Mouse (Mus musculus) CH12F3 (cell line): ENCODE data around the gene BC048671.

Source experiments
- in situ Hi-C: fragments of 300-500 bp; cut with MboI; formaldehyde crosslinking; loops from 2 replicates; pipeline ENCODE4 v1.14.3; 2020; ENCODE audit warnings: low sequenced_read_pairs

Gene BC048671

DNA sequence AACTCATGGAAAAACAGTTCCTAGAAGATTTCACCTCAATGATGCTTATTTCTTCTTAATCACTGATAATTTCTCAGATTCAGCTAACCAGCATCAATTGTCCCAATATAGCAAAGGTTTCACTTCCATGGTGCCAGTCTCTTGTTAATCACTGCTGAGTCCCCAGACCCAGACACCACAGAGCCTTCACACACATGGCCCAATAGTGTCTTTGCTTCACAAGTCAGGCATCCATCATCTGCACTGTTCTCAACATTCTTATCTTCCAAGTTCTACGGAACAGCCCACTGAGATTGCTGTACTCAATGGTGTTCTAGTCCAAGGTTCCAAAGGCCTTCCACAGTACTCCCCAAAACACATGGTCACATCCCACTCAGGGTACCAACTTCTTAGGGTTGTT, at the start of gene BC048671:
TSS of gene BC048671 (plus strand) at position 301 of the 400 bp plus-strand sequence.
- in situ Hi-C loops = no loop called here

GRCm38 (mm10) chr6:90288265-90288664, 12.8 kb upstream of the BC048671 start:
- in situ Hi-C loops = no loop called here

DNA sequence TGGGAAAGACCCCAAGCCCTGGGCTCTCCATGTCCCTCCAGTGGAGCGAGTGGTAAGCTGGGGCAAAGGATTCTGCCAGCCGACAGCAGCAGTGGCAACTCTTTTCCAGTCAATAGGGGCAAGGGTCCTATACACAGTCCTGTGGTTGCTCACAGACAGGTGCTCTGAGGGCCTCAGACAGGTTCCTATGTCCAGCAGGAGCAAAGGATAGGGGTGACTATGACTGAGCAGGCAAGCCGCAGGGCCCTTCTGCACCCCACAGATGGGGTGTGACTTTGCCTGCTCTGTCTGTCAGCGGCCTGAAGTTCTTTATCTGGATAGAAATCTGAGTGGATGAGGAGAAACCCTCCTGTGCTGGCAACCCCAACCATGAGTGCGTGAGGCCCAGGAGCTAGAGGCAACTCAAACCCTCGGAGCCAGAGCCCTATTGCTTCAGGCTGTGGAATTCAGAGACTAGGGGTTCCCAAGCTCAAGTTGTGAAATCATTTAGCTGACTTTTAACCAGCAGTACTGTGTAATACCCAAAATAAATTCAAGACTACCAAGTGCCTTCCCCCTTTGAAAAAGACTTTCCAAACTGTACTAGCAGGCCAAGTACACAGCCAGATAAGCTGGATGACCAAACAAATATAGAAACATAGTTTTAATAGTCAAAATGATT, 5.4 kb downstream of the BC048671 start:
- in situ Hi-C loops = no loop called here

- in situ Hi-C loops = no loop called here
Measured at GRCm38 (mm10) chr6:90308839-90309778, 8.1 kb downstream of the BC048671 start.

DNA sequence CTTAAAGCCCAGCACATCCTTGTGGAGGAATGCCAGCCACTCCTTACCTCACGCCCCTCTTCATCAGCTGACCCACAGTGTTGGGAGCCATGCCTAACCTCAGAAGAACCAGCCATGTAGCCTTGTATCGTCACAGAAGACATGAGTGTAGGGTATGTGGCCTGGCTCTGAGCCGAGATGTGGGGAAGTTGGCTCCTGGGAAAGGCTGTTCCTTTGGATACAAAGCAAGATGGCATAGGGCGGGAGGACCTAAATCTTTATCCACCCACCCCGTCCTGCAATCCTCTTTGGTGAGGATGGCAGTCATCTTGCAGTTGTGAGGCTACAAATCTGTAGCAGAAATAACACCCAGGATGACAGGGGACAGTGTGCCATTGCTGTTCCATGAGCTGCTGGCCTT, 14.9 kb downstream of the BC048671 start:
- in situ Hi-C loops = no loop called here

GRCm38 (mm10) chr6:90317510-90318258, 16.7 kb downstream of the BC048671 start:
- in situ Hi-C loops = no loop called here

DNA sequence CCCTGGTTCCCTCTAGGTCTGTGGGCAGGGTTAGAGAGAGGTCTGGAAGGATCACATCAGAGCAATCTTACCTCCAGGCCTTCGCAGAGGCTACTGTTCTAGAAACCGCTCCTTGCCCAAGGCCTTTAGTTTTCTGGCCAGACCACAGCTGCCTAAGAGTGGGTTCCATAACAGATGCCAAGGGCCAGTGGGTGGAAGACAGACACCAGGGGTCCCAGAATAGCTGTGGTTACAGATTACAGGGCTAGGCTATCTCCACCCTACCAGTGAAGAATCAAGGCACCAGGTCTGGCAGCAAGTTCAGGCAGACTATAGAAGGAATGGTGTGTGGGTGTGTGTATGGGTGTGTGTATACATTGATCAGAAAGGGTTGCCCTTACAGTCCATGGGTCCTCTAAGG, 18.0 kb downstream of the BC048671 start:
- in situ Hi-C loops = no loop called here

GRCm38 (mm10) chr6:90319475-90320191, 18.6 kb downstream of the BC048671 start:
- in situ Hi-C loops = no loop called here

GRCm38 (mm10) chr6:90320429-90320828, 19.4 kb downstream of the BC048671 start:
- in situ Hi-C loops = no loop called here

DNA sequence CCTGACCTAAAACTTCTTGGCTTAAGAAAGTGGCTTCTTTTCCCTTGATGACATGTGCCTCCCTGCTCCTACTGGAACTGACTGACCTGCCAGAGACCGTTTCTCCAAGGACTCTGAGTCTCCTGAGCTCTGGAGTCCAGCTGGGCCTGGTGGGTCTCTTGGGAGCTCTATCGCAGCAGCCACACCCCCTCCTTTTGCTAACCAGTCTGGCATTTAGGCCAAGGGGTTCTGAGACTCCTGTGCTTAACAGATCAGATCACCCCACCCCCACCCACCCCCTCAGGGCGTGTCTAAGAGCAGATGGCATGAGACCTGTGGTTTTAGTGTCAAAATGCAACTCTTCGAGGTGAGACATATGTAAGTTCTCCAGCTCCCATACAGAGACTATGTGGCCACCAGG, 20.8 kb downstream of the BC048671 start:
- in situ Hi-C loops = no loop called here

DNA sequence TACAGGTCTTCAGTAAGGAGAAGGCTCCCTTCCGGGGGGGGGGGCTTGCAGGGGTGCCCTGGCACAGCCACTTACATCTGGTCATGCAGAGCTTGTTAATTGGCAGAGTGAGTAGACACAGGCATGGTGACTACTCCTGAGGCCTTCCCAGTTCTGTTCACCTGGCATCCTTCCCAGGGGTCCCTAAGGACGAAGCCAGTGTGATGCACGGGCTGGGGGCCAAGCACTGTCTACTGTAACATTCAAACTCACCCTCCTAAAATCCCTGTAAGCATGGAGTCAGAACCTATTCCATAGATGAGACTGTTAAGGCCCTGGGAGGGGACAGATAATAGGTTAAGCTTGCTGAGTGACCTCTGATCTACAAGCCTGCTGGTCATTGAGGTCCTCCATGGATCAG, 23.0 kb downstream of the BC048671 start:
- in situ Hi-C loops = no loop called here

DNA sequence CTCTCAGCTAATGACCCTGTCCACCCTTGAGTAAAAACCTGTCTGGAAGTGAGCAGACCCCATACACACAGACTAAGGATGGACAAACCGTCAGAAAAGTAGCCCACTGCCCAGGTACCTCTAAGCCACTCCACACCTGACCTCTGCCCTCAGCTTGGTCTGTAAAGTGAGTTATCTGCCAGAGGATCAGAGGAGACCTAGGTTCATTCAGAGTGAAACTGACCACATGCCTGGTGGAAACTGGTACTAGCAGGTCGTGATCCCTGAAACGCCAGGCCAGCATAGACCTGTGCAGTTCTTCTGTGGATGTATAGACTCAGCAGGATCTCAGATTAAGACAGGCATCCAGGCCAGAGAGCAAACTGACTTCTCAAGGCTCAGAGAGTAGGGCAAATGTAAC, 23.4 kb downstream of the BC048671 start:
- in situ Hi-C loops = no loop called here

GRCm38 (mm10) chr6:90324991-90325390, 24.0 kb downstream of the BC048671 start, which contains the start of gene Chst13:
Chst13 (minus strand) TSS chr6:90325185.
- in situ Hi-C loops = loop anchor here (25.0 kb wide), 1 partner anchor 638 kb away; no protein-coding TSS in a partner anchor

DNA sequence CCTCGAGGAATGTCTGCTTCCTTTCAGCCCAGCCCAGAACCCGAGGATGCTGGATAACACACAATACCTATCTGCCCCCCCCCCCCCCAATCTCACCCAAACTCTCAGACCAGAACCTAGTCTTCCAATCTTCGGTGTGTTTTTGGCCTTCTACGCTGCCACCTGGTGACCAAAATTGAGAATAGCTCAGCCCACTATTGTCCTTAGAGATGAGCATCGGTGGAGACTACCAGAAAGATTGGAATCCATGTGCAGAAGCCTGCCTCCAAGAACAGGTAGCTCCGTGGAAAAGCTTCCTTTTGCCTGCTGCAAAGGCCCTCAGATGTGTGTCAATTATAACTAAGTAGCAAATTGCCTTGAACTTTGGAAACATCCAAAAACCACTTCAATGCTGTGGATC, 26.7 kb downstream of the BC048671 start:
- in situ Hi-C loops = loop anchor here (25.0 kb wide), 1 partner anchor 640 kb away; no protein-coding TSS in a partner anchor

- in situ Hi-C loops = loop anchor here (25.0 kb wide), 1 partner anchor 643 kb away; no protein-coding TSS in a partner anchor
Measured at GRCm38 (mm10) chr6:90329953-90330352, 28.9 kb downstream of the BC048671 start.

GRCm38 (mm10) chr6:90332561-90333425, 31.8 kb downstream of the BC048671 start, which contains the start of gene Uroc1:
Uroc1 (plus strand) TSS chr6:90333284.
- in situ Hi-C loops = loop anchor here (25.0 kb wide), 1 partner anchor 645 kb away; no protein-coding TSS in a partner anchor

- in situ Hi-C loops = loop anchor here (25.0 kb wide), 1 partner anchor 647 kb away; no protein-coding TSS in a partner anchor
Measured at GRCm38 (mm10) chr6:90334244-90334643, 33.2 kb downstream of the BC048671 start.

GRCm38 (mm10) chr6:90342343-90342742, 41.3 kb downstream of the BC048671 start:
- in situ Hi-C loops = loop anchor here (25.0 kb wide), 1 partner anchor 655 kb away; no protein-coding TSS in a partner anchor

- in situ Hi-C loops = loop anchor here (25.0 kb wide), 1 partner anchor 660 kb away; no protein-coding TSS in a partner anchor
Measured at GRCm38 (mm10) chr6:90347183-90347582, 46.2 kb downstream of the BC048671 start.
